Mouse (Mus musculus): ENCODE measurements around the gene Calr3.
A peak's percentile ranks its signal among the peaks of the same experiment; 100 is the strongest.

The Calr3 gene

DNA sequence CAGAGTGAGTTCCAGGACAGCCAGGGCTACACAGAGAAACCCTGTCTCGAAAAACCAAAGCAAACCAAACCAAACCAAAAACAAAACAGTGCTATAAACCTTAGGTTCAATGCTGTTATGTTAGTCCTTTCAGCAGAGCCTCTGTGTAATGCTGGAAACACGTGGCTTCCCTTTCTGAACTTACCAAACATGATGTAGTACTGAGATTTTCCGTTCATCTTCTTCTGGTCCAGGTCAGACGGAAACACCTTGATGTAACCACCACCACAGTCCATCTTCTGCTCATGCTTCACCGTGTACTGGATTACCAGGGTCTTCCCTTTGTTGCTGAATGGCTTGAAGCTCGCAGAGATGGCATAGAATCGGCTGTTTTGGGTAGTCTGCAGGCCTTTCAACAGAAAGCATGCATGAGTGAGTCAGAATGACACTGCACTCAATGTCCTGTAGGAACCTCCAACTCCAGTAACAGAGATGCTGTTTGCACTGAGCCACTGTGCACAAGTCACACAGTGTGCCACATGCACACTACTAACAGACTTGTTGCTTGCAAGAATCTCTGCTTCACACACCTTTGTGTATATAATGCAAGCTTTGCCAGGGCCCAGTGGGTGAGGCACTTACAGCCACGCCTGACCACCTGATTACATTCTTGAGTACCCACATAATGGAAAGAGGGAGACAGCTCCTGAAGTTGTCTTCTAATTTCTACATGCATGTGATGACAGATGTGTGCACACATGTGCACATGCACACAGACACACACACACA lies 5.2 kb downstream of the Calr3 start:
- DNase-seq (ENCODE audit: low read depth in 1 of 2, low spot score in 2 of 2), result no peak

DNA sequence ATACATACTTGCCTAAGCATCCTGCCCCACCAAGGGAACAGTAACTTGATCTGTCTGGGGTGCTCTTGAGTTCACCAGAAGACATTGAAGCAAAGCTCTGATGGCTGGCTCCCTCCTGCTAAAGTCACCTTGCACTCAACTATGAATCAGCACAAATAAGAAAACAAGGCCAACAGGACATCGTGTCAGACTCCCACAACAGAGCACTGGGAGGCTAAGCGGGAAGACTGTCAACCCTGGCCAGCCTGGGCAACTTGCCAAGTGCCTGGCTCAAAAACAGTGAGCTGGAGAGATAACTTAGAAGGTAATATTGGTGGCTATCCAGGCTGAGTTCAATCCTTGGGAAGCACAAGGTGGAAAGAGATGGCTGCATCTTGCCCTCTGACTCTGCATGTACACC lies 8.7 kb downstream of the Calr3 start:
- DNase-seq (ENCODE audit: low read depth in 1 of 2, low spot score in 2 of 2), result no peak

DNA sequence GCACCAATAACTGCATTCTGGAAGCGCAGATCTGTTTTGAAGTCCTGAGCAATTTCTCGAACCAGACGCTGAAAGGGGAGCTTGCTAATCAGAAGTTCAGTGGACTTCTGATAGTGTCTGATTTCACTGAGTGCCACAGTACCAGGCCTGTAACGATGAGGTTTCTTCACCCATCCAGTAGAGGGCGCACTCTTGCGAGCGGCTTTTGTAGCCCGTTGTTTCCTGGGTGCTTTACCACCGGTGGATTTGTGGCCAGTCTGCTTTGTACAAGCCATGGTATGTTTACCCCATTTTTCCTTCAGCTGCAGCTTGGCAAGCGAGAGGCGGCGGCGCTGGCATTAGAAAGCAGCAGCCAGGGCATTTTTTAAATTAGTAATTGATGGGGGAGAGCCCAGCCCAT lies 14.0 kb downstream of the Calr3 start:
- peak in 1 of 2 experiments; percentile 28 for DNase-seq (ENCODE audit: low read depth in 1 of 2, low spot score in 2 of 2)

DNA sequence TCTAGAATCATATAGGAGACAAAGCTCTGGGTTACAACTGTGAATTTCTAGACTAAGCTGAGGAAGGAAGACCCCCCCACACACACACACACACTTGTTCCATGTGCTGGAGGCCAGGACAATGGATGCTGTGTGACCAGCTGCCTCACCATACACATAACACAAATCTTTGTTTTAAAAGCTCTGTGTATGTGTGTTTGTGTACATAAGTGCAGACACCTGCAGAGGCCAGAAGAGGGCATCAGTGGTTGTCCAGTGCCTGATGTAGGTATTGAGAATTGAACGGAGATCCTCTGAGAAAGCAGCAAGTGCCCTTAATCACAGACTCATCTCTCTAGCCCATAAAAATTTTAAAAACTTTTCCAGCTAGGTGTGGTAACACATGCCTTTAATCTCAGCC lies 20.7 kb downstream of the Calr3 start:
- no peak for DNase-seq (ENCODE audit: low read depth in 1 of 2, low spot score in 2 of 2)

DNA sequence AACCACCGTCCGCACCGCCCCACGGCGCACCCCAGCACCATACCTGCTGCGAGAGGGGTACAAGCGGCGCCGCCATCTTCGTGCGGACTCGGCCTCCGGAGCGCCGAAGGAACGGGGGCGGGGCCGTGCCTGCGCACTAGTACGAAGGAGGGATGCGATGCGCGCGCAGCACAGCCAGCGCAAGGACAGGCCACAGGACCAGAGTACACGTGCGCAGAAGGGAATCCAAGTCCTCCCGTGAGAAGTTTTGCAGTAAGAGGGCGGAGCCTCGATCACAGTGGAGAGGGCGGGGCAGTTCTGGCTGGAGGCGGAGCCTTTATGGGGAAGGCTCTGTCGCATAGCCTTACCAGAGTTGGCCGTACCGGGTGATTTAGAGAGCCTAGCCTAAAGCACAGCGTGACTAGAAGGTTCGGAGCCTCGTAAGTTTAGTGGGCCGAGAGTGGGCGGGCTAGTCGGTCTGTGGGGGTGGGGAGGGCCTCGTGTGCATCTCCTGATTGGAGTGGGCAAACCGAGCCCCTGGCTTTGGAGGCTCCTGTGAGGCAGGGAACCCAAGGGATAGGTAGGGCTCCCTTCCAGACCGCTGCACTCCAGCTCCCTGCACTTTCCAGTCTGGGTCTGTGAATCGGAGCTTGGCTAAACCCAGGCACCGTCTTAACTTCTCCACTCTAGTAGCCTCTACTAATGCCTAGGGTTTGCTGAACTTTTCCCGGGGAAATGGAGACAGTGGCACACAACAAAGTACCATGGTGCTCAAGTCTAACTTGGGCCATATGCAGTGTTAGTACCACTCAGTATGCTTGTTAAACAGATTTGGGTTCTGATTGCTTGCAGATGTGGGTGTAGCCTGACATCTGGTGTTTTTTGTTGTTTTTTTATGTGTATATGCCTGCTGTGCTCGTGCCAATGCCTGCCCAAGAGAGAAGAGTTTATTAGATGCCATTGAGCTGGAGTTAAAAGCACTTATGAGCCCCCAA lies 22.0 kb downstream of the Calr3 start, which contains the start of gene Eps15l1:
Gene Eps15l1, minus strand, starts transcription at position 99 of the 974 bp plus-strand sequence.
- DNase-seq (ENCODE audit: low read depth in 1 of 2, low spot score in 2 of 2), result peak; percentile 98 to 99

DNA sequence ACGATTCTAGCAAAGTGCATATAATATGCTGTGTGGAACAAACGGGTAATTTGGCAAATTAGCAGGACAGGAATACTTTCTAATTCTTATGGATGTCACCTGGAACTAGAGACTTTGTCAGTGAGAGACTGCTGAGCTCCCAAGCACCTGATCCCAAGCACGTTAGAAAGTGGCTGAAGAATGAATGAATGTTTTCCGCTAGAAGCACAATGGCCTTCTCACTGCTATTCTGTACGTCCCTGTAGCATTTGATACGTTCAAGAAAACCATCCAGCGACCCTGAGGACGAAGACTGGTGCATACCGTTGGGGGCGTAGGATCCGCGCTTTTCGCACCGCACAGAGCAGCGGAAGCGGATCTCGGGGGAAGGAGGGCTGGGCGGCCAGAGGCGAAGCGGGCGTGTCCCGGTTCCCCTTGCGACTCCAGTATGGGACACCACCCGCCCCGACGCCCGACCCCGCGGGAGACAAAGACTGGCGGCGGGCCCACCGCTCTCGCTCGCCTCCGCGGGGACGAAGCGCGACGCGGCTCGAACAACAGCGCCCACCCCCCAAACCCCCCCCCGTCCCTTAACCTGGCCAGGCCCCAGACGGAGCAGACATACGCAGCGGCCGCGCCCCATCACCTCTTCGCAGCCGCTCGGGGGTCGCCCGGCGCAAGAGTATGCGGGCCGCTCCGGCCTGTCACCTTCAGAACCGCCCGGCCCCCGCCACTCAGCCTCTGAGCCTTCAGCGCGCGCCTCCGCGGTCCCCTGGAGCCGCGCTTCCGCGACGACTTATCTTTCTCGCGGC lies 22.9 kb downstream of the Calr3 start:
- peak in 1 of 2 experiments; percentile 25 for DNase-seq (ENCODE audit: low read depth in 1 of 2, low spot score in 2 of 2)

DNA sequence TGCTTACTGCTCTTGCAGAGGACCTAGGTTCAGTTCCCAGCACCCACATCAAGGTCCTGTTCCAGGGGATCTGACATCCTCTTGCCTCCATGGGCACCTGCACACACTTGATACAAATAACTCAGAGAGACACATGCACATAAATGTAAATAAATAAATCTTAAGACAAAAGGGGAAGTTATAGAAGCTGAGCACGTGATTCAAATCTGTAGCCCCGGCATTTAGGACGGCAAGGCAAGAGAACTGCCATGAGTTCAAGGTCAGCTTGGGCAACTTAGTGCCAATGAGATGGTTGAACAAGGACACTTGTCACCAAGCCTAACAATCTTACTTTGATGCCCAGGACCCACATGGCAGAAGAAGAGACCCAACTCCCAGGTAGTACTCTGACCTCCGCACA lies 25.6 kb downstream of the Calr3 start:
- DNase-seq (ENCODE audit: low read depth in 1 of 2, low spot score in 2 of 2), result no peak

DNA sequence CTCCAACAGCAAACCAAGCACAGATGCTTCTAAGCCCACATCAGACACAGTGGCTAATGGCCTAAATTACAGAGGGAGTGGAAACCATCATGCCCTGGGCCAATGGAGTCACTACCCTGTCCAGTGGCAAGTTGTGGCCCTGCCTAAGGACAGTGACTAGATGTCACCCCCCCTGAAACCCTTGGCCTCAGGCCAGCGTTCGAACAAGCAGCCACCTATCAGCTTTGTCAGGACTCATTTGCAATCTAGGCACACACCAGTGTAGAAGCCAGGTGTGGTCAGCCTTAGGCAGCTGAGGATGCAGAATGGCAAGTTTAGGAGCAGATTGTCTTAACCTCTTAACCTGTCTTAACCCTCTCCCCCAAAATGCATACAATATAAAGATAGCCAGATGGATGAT lies 28.4 kb downstream of the Calr3 start:
- no peak for DNase-seq (ENCODE audit: low read depth in 1 of 2, low spot score in 2 of 2)

DNA sequence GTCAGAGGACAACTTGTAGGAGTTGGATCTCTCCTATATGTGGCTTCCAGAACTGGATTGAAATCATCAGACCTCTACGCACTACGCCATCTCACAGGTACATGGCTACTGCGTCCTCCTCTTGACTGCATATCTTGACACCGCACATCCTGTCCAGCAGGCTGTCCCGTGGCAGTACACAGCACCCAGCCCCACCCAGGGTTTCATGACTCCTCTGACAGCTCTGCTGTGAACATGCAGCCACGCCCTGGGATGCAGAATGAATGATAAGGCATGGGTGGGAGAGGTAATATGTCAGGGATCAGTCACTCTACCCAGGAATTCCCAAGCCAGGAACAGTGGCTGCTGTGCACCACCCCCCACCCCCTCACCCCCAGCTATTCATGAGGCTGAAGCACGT lies 29.8 kb downstream of the Calr3 start:
- no peak for DNase-seq (ENCODE audit: low read depth in 1 of 2, low spot score in 2 of 2)

DNA sequence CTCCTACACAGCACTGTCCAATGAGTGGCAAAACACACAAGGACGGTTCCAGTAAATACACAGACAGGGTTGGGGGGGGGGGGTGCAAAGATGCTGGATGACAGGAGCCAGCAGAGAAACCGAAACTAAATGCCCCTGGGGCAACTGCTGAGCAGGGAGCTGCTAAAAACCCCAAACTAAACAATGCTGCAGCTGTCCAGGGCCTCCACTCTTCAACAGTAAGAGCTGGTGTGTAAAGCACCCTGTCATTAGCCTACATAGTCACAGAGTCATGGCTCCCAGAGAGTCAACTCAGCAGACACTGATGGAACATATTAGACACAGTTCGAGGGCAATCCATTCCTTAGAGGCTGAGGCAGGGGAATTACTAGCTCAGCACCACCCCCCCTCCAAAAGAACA lies 34.2 kb downstream of the Calr3 start:
- DNase-seq (ENCODE audit: low read depth in 1 of 2, low spot score in 2 of 2), result no peak

DNA sequence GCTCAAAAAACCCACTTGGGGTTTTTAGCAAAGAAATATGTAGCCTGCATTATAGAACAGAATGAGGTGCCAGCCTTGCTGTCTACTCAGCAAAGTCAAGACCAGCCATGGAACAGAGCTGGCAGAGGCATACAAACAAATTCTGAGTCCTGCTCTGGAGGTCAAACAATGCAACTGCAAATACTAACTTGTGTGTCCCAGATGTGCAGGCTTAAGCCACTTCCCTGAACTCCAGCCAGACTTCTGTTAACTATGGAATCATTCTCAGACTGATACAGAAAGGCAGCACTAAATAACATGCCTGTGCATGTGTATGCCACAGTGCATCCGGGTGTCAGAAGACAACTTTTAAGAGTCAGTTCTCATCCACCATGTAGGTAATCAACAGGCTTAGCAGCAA lies 35.8 kb downstream of the Calr3 start:
- DNase-seq (ENCODE audit: low read depth in 1 of 2, low spot score in 2 of 2), result no peak

DNA sequence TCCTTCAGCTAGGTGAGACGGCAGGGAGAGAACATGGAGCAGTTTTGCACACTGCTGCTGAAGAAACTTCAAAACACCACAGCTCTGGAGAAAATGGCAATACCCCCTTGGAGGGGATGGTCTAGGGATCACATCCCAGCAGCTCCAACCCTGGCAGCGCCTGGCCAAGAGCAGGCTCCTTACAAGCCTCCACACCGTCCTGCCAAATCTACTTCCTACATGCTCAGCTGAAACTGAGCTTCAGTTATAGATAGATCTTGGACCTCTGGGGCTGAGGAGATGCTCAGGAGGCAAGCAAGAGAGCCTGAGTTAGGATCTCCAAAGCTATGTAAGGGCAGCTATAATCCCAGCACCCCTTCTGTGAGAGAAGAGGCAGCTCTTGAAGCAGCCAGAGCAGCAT lies 40.7 kb downstream of the Calr3 start:
- no peak for DNase-seq (ENCODE audit: low read depth in 1 of 2, low spot score in 2 of 2)

DNA sequence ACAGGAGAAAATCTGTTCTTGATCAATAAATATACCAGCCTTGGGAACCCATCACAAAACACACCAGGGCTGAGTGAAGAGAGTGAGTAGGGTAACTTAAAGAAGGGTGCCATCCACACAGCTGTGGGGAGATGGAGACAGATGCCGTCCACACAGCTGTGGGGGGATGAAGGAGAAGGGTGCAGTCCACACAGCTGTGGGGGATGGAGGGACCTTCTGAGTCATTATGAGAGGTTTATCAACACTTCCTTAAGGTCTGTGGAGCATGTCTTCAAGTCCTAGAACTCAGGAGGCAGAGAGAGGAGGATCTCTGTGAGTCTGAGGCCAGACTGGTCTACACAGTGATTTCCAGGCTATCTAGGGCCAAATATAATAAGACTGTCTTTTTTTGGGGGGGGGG lies 42.3 kb downstream of the Calr3 start:
- no peak for DNase-seq (ENCODE audit: low read depth in 1 of 2, low spot score in 2 of 2)

DNA sequence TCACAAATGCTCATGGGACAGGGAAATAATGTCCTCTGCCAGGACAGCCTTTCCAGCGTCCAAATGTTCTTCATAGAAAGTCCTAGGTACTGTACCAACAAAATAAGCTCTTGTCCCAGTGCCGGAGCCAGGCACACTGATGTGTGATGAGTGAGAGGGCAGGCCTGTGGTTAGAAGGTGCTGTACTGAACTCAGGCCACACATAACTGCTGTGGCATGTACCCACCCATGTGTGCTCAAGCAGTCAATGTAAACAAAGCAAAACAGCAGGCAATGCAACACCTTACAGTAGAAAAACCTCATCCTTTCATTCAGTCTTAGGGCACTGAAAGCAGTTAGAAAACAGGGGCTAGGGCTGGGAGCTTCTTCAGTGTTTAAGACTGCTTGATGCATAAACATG lies 57.9 kb downstream of the Calr3 start:
- no peak for DNase-seq (ENCODE audit: low read depth in 1 of 2, low spot score in 2 of 2)

DNA sequence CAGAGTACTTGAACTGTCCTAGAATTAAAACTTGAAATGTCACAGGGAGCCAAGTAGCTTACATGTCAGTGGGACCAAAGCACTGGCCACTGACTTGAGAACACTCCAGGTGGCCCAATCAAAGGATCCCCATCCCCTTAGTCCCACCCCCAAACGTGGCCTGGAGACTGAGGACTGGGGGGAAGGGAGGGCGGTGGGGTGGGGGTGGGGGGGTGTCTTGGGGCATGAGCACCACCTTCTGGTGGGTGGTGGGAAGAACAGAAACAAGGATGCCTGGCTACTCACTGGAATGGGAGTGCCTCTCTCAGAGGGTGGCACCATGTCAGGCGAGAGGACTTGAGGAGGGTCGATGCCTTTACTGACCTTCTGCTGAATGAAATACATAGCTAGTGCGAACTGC lies 61.3 kb downstream of the Calr3 start:
- DNase-seq (ENCODE audit: low read depth in 1 of 2, low spot score in 2 of 2), result no peak

DNA sequence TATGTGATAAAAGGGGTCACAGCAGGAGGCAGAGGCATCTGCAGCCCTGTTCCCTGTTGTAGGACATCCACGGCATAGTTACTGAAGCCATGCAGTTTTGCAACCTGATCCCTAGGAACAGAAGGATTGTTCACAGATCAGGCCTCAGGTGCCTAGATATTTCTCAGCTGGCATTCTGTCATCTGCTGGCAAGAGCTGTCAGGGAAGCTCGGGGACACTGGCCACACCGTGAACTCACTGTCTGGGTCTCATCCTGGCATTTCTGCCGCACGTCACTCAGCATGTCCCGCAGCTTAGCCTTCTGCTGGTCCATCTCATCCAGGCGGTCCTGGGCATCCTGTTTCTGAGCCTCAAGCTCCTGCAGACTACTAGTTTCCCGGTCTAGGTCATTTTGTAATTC lies 63.0 kb downstream of the Calr3 start:
- no peak for DNase-seq (ENCODE audit: low read depth in 1 of 2, low spot score in 2 of 2)

DNA sequence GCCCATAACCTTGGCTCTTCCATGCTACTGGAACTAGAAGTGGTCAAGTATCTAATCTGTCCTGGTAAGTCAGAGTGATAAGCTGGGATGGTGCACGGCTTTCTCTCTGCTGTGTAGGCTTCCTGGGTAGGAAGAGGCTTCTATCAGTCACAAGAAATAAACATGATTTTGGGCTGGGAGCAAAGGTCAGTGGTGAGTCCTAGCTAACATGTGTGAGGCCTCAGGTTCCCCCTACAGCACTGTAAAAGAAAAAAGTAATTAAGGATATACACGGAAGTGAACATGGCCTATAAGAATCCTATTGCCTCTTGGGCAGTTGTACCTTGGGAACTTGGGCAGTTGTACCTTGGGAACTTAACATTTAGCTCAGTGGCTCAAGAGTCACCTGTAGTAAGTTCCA lies 66.8 kb downstream of the Calr3 start:
- DNase-seq (ENCODE audit: low read depth in 1 of 2, low spot score in 2 of 2), result no peak

DNA sequence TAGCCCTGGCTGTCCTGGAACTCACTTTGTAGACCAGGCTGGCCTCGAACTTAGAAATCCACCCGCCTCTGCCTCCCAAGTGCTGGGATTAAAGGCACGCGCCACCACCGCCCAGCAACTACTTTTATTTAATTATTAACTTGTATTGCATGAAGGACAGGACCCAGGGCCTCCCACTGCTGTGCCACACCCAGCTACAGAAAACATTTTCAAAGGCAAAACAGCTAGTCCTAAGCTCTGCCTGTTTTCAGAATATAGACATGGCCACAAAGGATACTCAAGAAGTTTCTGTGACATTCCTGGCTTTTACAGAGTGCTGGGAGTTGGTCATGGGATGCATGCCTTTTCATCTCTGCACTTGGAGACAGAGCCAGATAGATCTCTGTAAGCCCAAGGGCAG lies 67.4 kb downstream of the Calr3 start:
- no peak for DNase-seq (ENCODE audit: low read depth in 1 of 2, low spot score in 2 of 2)

DNA sequence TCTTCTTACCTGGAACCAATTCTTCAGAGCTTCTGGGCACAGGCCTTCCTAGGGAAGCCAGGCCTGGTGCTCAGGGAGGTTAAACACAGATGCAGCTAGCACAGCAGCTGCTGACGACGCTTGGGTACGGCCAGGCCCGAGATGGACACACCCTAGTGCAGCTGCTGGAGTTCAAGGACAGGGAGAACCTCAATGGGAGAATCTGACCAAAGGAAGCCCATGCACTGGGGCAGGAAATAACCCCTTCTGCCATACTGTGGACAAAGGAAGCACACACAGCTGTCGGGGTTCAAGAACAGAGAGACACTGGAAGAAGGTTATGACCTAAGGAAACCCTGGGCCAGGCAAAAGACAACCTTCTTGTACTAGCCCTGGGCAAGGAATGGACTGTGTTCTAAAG lies 68.5 kb downstream of the Calr3 start:
- DNase-seq (ENCODE audit: low read depth in 1 of 2, low spot score in 2 of 2), result no peak

Data from monocyte, adult 2 months (primary cell).